Mouse (Mus musculus) lung, adult 18-20 months (tissue): ENCODE results near the gene Mcat.
A peak's percentile ranks its signal among the peaks of the same experiment; 100 is the strongest.

ENCODE experiments used
- DNase-seq, 2 experiments: peaks; one replicate each; pipeline ENCODE4 v3.0.0; 2022; ENCODE audit warnings: mixed read lengths in 2 of 2

The Mcat gene

DNA sequence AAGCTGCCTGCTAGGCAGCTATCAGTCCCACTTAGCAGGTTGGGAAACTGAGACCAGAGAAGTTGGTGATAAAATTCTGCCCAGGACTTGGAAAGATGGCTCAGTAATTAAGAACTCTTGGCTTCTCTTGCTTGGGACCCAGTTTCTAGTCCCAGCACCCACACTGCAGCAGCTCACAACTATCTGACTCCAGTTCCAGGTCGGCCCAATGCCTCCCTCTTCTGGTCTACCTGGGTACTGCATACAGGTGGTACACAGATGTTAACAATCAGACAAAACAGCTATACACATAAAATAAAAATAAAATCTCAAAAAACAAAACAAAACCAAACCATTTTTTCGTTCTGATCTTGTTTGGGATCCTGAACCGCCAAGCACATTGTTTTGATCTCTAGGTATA is 63.2 kb downstream of the Mcat start:
- DNase-seq, result peak in 1 of 2 experiments; percentile 26

DNA sequence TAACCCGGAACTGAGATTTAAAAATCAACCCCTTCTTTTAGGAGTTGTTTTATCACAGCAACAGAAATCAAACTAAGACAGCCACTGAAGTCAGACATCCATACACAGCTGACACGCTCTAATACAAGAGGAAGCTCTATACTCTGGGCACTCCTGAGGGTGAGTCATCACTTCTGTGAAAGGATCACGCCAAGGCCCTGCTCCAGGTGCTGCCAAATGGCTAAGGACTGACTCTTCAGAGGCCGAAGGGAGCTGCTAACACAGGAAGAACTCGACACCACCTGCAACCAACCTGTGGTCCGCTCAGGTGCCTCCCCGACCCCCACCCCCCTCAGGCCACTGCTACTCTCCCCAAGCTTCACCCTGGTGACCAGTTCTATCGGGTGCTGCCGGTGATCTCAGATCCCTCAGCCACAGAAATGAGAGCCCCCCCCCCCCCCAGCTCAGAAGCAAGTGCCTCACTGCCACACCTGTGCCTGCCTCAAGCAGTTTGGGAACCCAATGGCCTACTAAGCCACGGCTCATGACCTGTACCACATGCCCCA is 64.3 kb downstream of the Mcat start:
- DNase-seq, result peak in 1 of 2 experiments; percentile 62

DNA sequence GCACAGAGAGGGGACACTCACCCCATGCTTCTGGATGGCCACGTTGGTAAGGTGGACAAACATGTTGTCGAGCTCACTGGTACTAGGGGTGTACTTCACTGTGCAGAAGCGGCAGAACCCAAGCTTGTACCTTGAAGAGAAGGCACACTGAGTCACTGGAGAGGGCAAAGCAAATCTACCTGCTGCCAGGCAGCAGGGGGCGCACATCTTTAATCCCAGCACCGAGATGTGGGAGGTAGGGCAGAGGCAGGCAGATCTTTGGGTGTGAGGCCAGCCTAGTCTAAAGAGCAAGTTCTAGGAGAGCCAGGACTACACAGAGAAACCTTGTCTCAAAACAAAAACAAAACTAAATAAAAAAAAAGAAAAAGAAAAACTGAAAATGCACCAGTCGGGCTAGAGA is 66.3 kb downstream of the Mcat start:
- no peak for DNase-seq
